Mouse (Mus musculus): ENCODE data around the gene Rer1. TPM values are rescaled to one million over a fixed set of nuclear protein-coding genes. Genes with fewer than 3 reads are reported as not detected.

Gene Rer1
- total RNA-seq, 2 experiments from 2014 or later: 62.2 to 67.3 TPM

DNA sequence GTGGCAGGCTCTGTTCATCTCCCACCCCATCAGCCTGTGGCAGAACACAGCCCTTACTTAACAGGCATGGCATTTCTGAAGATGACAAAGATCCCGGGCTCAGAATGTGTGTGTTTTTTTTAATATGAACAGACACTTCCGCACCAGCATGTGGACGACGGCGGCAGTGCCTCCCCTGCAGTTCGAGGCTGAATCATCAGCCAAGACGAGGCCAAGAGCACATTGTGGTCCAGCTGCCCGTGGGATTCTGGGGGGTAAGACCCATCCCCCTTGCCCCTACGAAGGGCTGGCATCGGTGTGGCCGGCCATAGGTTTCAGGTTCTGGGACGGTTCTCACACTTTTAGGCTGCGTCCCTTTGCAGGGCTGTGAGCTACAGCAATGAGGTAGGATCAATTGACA, 51.4 kb downstream of the Rer1 start:
- no peak for DNase-seq (ENCODE audit: extremely low spot score in 1 of 2, low spot score in 1 of 2)

DNA sequence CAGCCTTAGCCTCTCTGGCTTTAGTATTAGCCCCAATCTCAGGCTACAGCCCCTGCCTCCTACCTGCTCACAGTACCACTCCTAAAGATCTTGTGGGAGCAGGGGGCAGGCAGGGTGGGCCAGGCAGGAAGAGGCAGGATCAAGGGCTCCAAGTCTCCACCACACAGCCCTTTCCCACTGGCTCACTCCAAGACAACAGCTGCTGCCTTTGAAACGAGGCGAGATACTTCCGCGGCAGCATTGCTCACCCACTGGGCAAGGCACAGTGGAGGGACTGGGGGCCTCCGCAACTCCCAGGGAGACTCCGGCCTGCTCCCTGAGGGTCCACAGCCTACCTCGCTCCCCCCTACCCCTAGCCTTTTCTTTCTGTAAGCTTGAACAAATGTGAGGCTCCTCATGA, 52.0 kb downstream of the Rer1 start:
- DNase-seq (ENCODE audit: extremely low spot score in 1 of 2, low spot score in 1 of 2): no peak

- no peak for DNase-seq (ENCODE audit: extremely low spot score in 1 of 2, low spot score in 1 of 2)
Measured at GRCm38 (mm10) chr4:155033115-155033514, 53.1 kb downstream of the Rer1 start.

DNA sequence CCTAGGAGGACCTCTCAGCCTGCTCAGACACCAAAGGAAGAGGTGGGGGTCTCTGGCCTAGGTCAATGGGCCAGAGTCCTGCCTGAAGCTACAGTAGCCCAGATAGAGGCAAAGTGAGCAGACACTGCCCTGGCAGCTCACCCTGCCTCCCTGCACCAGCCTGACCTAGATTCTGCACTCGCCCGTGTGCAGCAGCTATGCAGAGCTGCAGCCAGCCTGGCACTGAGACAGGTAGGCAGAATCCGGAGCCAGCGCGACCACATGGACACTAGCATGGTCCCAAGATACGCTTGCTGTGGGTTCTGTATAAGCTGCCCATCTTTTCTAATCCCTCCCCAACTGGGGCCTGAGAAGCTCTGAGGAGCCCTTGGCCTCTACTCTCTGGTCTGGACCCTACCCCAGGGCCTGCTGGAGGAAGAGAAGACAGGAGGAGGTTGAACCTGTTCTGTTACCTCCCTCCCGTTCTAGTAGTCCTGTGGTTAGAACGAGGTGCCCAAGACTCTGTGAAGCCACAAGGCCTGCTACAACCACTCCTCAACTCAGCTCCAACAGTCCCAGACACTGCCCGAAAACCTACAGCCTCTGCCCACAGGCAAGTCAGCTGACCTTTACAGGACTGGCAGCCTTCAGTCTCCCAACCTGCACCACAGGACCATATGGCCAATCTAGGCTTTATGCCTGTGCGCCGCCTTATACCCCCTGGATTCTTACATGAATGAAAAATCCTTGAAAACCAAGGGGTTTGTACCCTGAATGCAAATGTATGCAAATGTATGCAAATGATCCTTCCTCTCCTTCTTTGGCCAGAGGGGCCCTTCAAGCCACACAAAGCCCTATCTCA, 61.8 kb downstream of the Rer1 start:
- no peak for DNase-seq (ENCODE audit: extremely low spot score in 1 of 2, low spot score in 1 of 2)

Other genes starting within 250 kb of the Rer1 start
- 1 to 10 TPM; 3.3 to 3.4 TPM for gene Ttc34, start 248.9 kb downstream of the Rer1 start, total RNA-seq (2021)
- gene Mmel1, start 216.8 kb downstream of the Rer1 start, total RNA-seq (2021): 1 to 10 TPM in 1 of 2 experiments, under 1 TPM in 1; 0.32 to 1.0 TPM
- gene Fam213b, start 187.2 kb downstream of the Rer1 start, total RNA-seq (2021): 10 to 100 TPM; 40.9 to 51.7 TPM
- 1 to 10 TPM in 1 of 2 experiments, under 1 TPM in 1; 0.62 to 1.9 TPM for gene Tnfrsf14, start 157.8 kb downstream of the Rer1 start, total RNA-seq (2021)
- gene Hes5, start 125.5 kb downstream of the Rer1 start, total RNA-seq (2021): 10 to 100 TPM; 30.2 to 37.9 TPM
- 10 to 100 TPM; 34.9 to 37.1 TPM for gene Pank4, start 122.3 kb downstream of the Rer1 start, total RNA-seq (2021)
- 10 to 100 TPM; 91.4 to 98.9 TPM for gene Plch2, start 29.6 kb downstream of the Rer1 start, total RNA-seq (2021)
- gene Pex10, start 19.4 kb downstream of the Rer1 start, total RNA-seq (2021): 10 to 100 TPM; 21.6 to 26.5 TPM
- gene Morn1, start 195 bp upstream of the Rer1 start, total RNA-seq (2021): 10 to 100 TPM; 11.2 to 17.3 TPM
- 100 to 1,000 TPM; 119 to 129 TPM for gene Ski, start 136.2 kb upstream of the Rer1 start, total RNA-seq (2021)
- 10 to 100 TPM; 29.2 to 36.6 TPM for gene Faap20, start 163.4 kb upstream of the Rer1 start, total RNA-seq (2021)

All from layer of hippocampus, postnatal 25 days (tissue).